Mouse (Mus musculus): ENCODE data around the gene Siah1b. TPM values are rescaled to one million over a fixed set of nuclear protein-coding genes. Genes with fewer than 3 reads are reported as not detected.

Siah1b gene
- polyA plus RNA-seq, 1 experiment from 2014 or later, result 19.1 TPM

DNA sequence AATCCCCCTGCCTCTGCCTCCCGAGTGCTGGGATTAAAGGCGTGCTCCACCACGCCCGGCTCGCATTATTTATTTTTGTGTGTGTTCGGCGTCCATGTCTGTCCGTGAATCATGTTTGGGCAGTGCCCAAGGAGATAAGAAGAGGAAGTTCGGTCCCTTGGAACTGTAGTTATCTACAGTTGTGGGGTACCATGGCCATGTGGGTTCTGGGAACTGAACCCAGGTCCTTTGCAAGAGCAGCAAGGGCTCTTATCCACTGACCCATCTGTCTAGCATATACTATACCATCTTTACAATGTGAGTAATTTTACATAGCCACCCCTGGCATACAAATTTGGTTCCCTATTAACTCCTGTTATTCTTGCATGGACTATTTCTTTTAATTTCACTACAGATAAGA, 5.7 kb upstream of the Siah1b start:
- Histone ChIP-seq H3K27ac (replicated peaks) (no peak overlapping the region), H3K9me3 (no peaks in the 10 kb centered on the region), H3K4me1 (replicated peaks) (no peaks in the 10 kb centered on the region), H3K27me3 (no peaks in the 10 kb centered on the region; the same call in 1 of the 2 replicates), H3K9ac (no peak overlapping the region), H3K4me2 (no peak overlapping the region), H3K4me3 (no peak overlapping the region), H3K36me3 (no peaks in the 10 kb centered on the region)
- WGBS, result 91% methylated on average over 9 of the region's 9 CpGs
- no peak for ATAC-seq (ENCODE audit: low FRiP score, low read depth)

DNA sequence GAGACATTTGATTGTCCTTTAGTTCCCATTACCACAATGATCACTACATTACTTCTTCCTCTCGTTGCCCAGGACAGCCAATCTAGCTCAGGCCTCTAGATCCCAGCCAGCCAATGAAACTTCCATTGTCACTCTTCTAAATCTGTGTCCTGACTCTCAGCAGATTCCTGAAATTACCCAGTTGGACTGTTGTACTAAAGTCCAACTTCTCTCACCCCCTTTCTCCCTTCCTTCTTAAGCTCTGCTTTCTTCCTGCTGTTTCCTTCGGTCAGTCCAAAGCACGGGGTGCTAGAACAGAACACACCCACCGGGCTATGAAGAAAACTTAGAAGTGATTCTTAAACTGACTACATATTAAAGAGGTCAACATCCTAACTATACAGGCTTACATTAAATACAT, 7.3 kb downstream of the Siah1b start:
- Histone ChIP-seq H3K4me2 (no peak overlapping the region), H3K27me3 (no peaks in the 10 kb centered on the region), H3K9me3 (no peaks in the 10 kb centered on the region), H3K4me1 (replicated peaks) (no peaks in the 10 kb centered on the region), H3K4me3 (no peak overlapping the region), H3K36me3 (no peaks in the 10 kb centered on the region), H3K9ac (no peak overlapping the region), H3K27ac (replicated peaks) (no peak overlapping the region)
- 79% methylated on average over 4 of the region's 4 CpGs for WGBS
- no peak for ATAC-seq (ENCODE audit: low FRiP score, low read depth)

DNA sequence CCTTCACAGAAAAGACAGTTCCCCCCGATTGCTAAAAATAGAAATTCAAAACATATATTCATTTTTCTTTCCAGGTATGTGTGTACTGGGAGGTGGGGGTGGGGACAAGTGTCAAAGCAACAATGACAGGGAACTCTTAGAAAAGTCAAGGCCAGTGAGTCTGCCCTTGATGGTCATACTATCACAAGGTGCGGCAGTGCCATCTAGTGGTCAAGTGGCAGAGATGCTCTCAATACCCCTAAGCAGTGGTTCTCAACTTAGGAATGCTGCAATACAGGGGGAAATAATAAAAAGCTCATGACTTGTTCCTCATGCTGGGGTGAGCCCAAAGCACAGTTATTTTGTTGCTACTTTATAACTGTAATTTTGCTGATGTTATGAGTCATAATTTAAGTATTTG, 10.1 kb downstream of the Siah1b start:
- ATAC-seq (ENCODE audit: low FRiP score, low read depth), result no peak
- no peaks in the 10 kb centered on the region for H3K36me3 ChIP-seq
- H3K27me3 ChIP-seq, result no peaks in the 10 kb centered on the region
- 20% methylated on average over 2 of the region's 2 CpGs for WGBS
- no peaks in the 10 kb centered on the region for H3K9me3 ChIP-seq
- no peak overlapping the region for H3K27ac ChIP-seq (replicated peaks)
- no peaks in the 10 kb centered on the region for H3K4me1 ChIP-seq (replicated peaks)
- H3K4me2 ChIP-seq, result no peak overlapping the region
- no peak overlapping the region for H3K9ac ChIP-seq
- H3K4me3 ChIP-seq, result no peak overlapping the region

DNA sequence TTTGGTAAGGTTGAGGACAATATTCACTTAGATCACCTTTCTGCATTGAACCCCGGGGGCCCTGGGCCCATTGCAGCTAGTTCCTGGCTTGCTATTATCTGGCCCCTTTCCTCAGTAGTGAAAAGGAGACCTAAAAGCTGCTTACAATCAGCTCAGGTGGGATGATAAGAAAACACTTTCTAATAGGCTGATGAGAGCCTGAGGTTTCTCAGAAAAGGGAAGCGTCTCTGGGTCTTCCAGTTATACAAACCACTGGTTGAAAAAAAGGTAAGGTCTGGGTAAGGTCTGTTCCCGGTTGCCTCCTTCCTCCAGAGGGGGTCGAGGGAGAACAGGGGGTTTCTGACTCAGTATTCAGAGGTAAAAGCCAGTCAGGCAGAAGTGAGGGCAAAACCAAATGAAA, 17.2 kb downstream of the Siah1b start:
- ATAC-seq (ENCODE audit: low FRiP score, low read depth), result no peak
- no peaks in the 10 kb centered on the region for H3K9me3 ChIP-seq
- H3K36me3 ChIP-seq, result no peaks in the 10 kb centered on the region
- 0 out of 2 replicates have a peak, but pooled peaks cover 2% of the 10 kb centered on the region for H3K27me3 ChIP-seq
- no peak overlapping the region for H3K4me2 ChIP-seq
- no peak overlapping the region for H3K4me3 ChIP-seq
- H3K9ac ChIP-seq, result no peak overlapping the region
- no peak overlapping the region for H3K27ac ChIP-seq (replicated peaks)
- WGBS, result 64% methylated on average over 4 of the region's 4 CpGs
- no peaks in the 10 kb centered on the region for H3K4me1 ChIP-seq (replicated peaks)

GRCm38 (mm10) chrX:164058523-164058922, 17.8 kb downstream of the Siah1b start:
- WGBS, result 85% methylated on average over 3 of the region's 3 CpGs
- H3K36me3 ChIP-seq, result no peaks in the 10 kb centered on the region
- no peak overlapping the region for H3K9ac ChIP-seq
- 0 out of 2 replicates have a peak, but pooled peaks cover 2% of the 10 kb centered on the region for H3K27me3 ChIP-seq
- H3K9me3 ChIP-seq, result no peaks in the 10 kb centered on the region
- H3K4me1 ChIP-seq (replicated peaks), result no peaks in the 10 kb centered on the region
- H3K4me2 ChIP-seq, result no peak overlapping the region
- ATAC-seq (ENCODE audit: low FRiP score, low read depth), result no peak
- H3K4me3 ChIP-seq, result no peak overlapping the region
- no peak overlapping the region for H3K27ac ChIP-seq (replicated peaks)

GRCm38 (mm10) chrX:164055726-164056125, 20.6 kb downstream of the Siah1b start:
- no peak overlapping the region for H3K27ac ChIP-seq (replicated peaks)
- H3K36me3 ChIP-seq, result no peaks in the 10 kb centered on the region
- H3K4me2 ChIP-seq, result no peak overlapping the region
- no peaks in the 10 kb centered on the region for H3K27me3 ChIP-seq
- H3K4me1 ChIP-seq (replicated peaks), result no peaks in the 10 kb centered on the region
- H3K9me3 ChIP-seq, result no peaks in the 10 kb centered on the region
- H3K4me3 ChIP-seq, result no peak overlapping the region
- WGBS, result 91% methylated on average over 4 of the region's 4 CpGs
- H3K9ac ChIP-seq, result no peak overlapping the region
- no peak for ATAC-seq (ENCODE audit: low FRiP score, low read depth)

- no peak for ATAC-seq (ENCODE audit: low FRiP score, low read depth)
- H3K9me3 ChIP-seq, result no peaks in the 10 kb centered on the region
- no peaks in the 10 kb centered on the region for H3K27me3 ChIP-seq
- no peak overlapping the region for H3K9ac ChIP-seq
- no peaks in the 10 kb centered on the region for H3K36me3 ChIP-seq
- no peak overlapping the region for H3K27ac ChIP-seq (replicated peaks)
- H3K4me3 ChIP-seq, result no peak overlapping the region
- H3K4me1 ChIP-seq (replicated peaks), result no peaks in the 10 kb centered on the region
- H3K4me2 ChIP-seq, result no peak overlapping the region
- 63% methylated on average over 2 of the region's 2 CpGs for WGBS
These were observed 29.6 kb downstream of the Siah1b start for GRCm38 (mm10) chrX:164046736-164047135.

- H3K4me3 ChIP-seq, result no peak overlapping the region
- H3K27ac ChIP-seq (replicated peaks), result no peak overlapping the region
- no peaks in the 10 kb centered on the region for H3K36me3 ChIP-seq
- no peaks in the 10 kb centered on the region for H3K4me1 ChIP-seq (replicated peaks)
- no peak overlapping the region for H3K9ac ChIP-seq
- no peak for ATAC-seq (ENCODE audit: low FRiP score, low read depth)
- WGBS, result 75% methylated on average over 13 of the region's 13 CpGs
- no peak overlapping the region for H3K4me2 ChIP-seq
- H3K27me3 ChIP-seq, result no peaks in the 10 kb centered on the region
- H3K9me3 ChIP-seq, result no peaks in the 10 kb centered on the region
These were observed 34.2 kb downstream of the Siah1b start for GRCm38 (mm10) chrX:164042069-164042468.

- ATAC-seq (ENCODE audit: low FRiP score, low read depth), result peak; percentile 76; the same call in 1 of the 2 replicates
- Histone ChIP-seq H3K9me3 (no peaks in the 10 kb centered on the region), H3K4me1 (replicated peaks) (no peaks in the 10 kb centered on the region), H3K27me3 (no peaks in the 10 kb centered on the region), H3K36me3 (no peaks in the 10 kb centered on the region), H3K4me3 (no peak overlapping the region), H3K9ac (no peak overlapping the region), H3K4me2 (no peak overlapping the region), H3K27ac (replicated peaks) (no peak overlapping the region)
- 39% methylated on average over 2 of the region's 2 CpGs for WGBS
These were observed 37.4 kb downstream of the Siah1b start for GRCm38 (mm10) chrX:164038882-164039281.

DNA sequence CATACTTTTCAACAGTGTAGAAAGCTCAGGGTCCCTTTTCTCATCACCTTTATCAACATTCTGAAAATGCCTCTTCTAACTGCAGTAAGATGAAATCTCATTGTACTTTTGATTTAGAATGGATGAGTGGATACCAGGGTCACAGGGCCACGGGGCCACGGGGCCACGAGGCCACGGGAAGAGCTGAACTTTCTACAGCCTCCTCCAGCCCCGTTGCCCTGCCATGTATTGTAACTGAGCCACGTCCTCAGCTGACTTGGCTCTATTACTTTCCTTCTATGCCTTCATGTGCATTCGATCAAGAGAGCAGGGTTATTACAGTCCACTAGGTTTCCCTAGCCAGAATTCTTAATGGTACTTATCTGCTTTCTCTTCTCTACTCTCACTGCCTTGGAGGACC, 40.4 kb downstream of the Siah1b start:
- H3K27ac ChIP-seq (replicated peaks), result no peak overlapping the region
- H3K36me3 ChIP-seq, result no peaks in the 10 kb centered on the region
- WGBS, result 81% methylated on average over 7 of the region's 7 CpGs
- H3K4me3 ChIP-seq, result no peak overlapping the region
- H3K4me2 ChIP-seq, result no peak overlapping the region
- no peaks in the 10 kb centered on the region for H3K9me3 ChIP-seq
- H3K27me3 ChIP-seq, result no peaks in the 10 kb centered on the region
- H3K9ac ChIP-seq, result no peak overlapping the region
- no peaks in the 10 kb centered on the region for H3K4me1 ChIP-seq (replicated peaks)
- no peak for ATAC-seq (ENCODE audit: low FRiP score, low read depth)

DNA sequence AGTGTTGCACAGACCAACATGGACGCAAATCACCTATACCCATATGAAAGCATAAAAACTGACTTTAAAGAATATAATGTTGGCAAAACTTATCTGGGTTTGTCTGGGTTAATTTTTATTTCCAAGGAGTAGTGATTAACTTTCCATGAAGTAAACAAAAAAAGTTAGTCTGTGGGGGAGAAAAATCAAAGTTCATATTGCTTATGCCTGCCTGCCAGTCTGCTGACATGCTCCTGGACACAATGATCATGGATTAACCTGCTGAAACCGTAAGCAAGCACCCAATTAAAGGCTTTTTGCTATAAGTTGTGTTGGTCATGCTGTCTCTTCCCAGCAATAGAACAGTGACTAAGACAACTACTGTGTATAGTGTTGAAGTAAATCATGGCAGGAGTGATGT, 40.9 kb downstream of the Siah1b start:
- ATAC-seq (ENCODE audit: low FRiP score, low read depth), result no peak
- no peaks in the 10 kb centered on the region for H3K4me1 ChIP-seq (replicated peaks)
- 94% methylated on average over 2 of the region's 2 CpGs for WGBS

DNA sequence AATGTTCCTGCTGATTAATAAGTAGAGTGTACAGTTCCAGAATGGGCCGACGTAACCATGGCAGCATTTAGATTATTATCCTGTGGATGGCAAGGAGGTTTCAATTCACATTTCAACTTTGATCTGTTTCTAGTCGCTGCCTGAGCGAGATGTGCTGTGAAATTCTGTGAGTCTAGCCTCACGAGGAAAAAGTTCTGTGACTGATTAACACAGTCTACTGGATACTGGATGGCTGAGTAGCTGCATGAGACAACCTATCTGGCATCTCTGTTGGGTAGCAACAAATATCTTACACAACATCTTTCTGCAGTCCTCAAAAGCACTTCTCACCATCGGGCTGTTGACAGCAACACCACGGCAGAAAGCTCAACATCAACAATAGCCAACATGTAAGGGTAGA, 43.8 kb downstream of the Siah1b start:
- Histone ChIP-seq H3K27me3 (no peaks in the 10 kb centered on the region), H3K4me1 (replicated peaks) (no peaks in the 10 kb centered on the region), H3K27ac (replicated peaks) (no peak overlapping the region), H3K4me2 (no peak overlapping the region), H3K9ac (no peak overlapping the region), H3K4me3 (no peak overlapping the region), H3K36me3 (no peaks in the 10 kb centered on the region), H3K9me3 (no peaks in the 10 kb centered on the region)
- no peak for ATAC-seq (ENCODE audit: low FRiP score, low read depth)
- 90% methylated on average over 7 of the region's 7 CpGs for WGBS

More for the DNA sequence above, 40.9 kb downstream of the Siah1b start:
- Histone ChIP-seq H3K9me3 (no peaks in the 10 kb centered on the region), H3K4me2 (no peak overlapping the region), H3K36me3 (no peaks in the 10 kb centered on the region), H3K27me3 (no peaks in the 10 kb centered on the region), H3K9ac (no peak overlapping the region), H3K4me3 (no peak overlapping the region), H3K27ac (replicated peaks) (no peak overlapping the region)

- peak; percentile 89 for ATAC-seq (ENCODE audit: low FRiP score, low read depth)
- no peaks in the 10 kb centered on the region for H3K4me1 ChIP-seq (replicated peaks)
- no peaks in the 10 kb centered on the region for H3K36me3 ChIP-seq
- no peaks in the 10 kb centered on the region for H3K9me3 ChIP-seq
- 14% methylated on average over 22 of the region's 22 CpGs for WGBS
- H3K27me3 ChIP-seq, result no peaks in the 10 kb centered on the region
- no peak within 1 kb of the TSS for H3K27ac ChIP-seq (replicated peaks)
- peak within 1 kb of the TSS; percentile 33 for H3K4me3 ChIP-seq
- peak within 1 kb of the TSS; percentile 58 for H3K4me2 ChIP-seq
- H3K9ac ChIP-seq, result no peak within 1 kb of the TSS
These were observed 48.5 kb downstream of the Siah1b start, which contains the start of gene Car5b for GRCm38 (mm10) chrX:164027607-164028289. TSS of gene Car5b (minus strand) at chrX:164027997.
